Mouse (Mus musculus) induced T-regulatory cell, adult 2 months (primary cell): ENCODE measurements around the gene Sdk2.
A peak's percentile ranks its signal among the peaks of the same experiment; 100 is the strongest.

Experiments used
- DNase-seq: peaks from one replicate; pipeline ENCODE4 v3.0.0-alpha.2; 2012; ENCODE audit warnings: low read depth

The Sdk2 gene

DNA sequence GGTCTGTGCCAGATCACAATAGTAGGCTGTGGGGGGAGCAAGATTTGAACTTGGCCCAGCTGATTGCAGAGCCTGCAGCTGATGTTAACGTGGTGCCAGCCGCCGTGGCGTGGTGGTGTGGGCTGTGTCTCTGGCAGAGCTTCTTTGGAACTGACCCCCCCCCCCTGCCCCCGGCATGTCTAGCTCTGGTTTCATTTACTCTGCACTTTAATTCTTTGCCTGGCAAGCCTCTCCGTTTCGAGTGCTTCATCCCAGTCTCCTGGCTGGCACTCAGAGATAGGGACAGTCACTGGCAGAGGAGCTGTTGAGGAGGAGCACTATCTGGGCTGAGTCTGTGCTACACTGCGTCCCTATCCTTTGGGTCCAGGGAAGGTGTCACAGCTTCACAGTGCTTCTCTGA lies 75.0 kb downstream of the Sdk2 start:
- no peak for DNase-seq

GRCm38 (mm10) chr11:113990466-113990865 lies 76.4 kb downstream of the Sdk2 start:
- DNase-seq, result peak; percentile 11

DNA sequence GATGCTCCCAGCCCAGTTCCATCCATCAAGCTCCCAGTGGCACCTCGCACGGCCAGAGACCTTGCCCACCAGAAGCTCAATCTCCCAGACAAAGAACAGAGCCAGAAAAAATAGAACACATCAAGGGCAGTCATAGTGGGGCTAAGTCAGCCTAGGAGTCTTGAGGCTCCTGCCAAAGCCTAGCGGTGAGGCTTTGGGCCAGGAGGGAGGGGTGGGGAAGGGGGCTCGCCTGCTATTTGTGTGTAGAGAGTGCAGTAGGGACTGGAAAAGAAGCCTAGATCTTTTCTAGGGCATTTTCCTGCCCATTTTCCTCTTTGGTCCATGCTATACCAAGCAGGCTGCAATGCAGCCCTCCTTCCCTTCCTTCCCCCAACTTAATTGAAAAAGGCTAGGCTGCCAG lies 76.8 kb downstream of the Sdk2 start:
- DNase-seq, result no peak

- no peak for DNase-seq
Observed at GRCm38 (mm10) chr11:113985826-113986416, 80.9 kb downstream of the Sdk2 start.

- DNase-seq, result no peak
Observed at GRCm38 (mm10) chr11:113981732-113982503, 84.9 kb downstream of the Sdk2 start.

- DNase-seq, result no peak
Observed at GRCm38 (mm10) chr11:113981088-113981487, 85.8 kb downstream of the Sdk2 start.

- no peak for DNase-seq
Observed at GRCm38 (mm10) chr11:113978318-113978717, 88.5 kb downstream of the Sdk2 start.

- DNase-seq, result no peak
Observed at GRCm38 (mm10) chr11:113975667-113975970, 91.2 kb downstream of the Sdk2 start.

DNA sequence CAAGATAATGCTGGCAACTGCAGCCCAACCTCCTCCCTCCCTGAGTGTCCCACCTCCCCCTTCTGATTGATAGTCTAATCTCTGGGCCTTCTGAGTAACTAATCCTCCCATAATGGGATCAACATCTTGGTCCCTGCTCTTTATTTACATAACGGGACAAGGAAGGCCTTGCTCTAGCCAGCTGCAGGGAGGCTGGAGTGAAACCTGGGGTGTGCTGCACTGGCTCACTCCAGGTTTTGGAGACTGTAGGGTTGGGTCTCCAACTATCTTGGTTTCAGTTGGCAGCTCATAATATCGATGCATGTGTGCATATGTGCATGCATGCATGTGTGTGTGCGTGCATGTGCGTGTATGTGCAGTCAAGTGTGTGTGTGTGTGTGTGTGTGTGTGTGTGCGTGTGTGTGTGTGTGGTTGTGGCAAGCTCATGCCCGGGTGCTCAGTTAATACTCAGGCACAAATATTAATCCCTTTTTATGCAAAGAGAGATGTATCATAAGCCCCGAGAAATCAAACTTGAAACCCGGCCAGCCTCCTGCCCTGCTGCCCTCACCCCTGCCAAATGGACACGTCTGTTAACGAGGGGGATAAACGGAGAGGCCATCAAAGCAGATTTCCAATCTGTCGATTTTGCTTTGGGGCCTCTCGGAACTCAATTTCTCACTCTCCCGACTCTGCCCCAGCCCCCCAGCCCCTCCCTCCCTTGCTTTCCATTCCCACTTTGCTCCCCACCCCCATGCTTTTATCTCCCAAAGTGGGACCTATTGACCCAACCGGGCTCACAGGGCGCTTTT lies 91.8 kb downstream of the Sdk2 start:
- DNase-seq, result no peak

DNA sequence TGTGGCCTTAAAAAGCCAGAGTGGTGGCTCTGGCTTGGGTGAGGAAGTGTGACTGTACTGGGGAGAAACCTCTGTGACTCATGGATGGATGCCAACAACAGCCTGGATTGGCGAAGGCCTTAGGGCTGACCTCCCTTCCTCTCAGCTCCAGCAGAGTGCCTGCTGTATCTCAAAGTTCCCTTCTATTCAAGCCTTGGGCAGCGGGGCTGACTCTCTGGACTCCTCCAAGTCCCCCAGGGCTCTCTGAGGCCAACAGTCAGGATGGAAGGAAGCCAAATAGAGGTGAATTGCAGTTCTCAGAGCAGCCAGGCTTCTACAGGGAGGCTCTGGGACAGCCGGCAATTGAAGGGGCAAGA lies 94.4 kb downstream of the Sdk2 start:
- DNase-seq, result no peak

GRCm38 (mm10) chr11:113971609-113972516 lies 95.0 kb downstream of the Sdk2 start:
- no peak for DNase-seq

- no peak for DNase-seq
Observed at GRCm38 (mm10) chr11:113970026-113970425, 96.8 kb downstream of the Sdk2 start.

DNA sequence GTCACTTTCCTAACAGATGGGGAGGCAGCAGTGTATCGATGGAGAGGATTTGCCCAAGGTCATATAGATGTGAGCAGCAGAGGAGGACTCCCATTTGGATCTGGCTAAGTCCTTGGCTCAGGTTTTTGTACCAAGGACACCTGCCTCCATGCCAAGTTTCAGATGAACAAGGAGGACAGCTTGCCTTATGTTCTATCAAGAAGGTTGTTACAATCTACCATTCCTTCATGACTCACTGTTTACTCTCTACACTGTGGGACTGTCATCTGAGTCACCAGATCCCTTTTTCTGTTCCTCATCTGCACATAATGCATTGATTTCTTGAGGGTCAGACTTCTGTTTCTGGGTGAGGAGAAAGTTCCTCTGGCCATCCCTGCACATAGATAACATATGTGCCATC lies 101.6 kb downstream of the Sdk2 start:
- no peak for DNase-seq

DNA sequence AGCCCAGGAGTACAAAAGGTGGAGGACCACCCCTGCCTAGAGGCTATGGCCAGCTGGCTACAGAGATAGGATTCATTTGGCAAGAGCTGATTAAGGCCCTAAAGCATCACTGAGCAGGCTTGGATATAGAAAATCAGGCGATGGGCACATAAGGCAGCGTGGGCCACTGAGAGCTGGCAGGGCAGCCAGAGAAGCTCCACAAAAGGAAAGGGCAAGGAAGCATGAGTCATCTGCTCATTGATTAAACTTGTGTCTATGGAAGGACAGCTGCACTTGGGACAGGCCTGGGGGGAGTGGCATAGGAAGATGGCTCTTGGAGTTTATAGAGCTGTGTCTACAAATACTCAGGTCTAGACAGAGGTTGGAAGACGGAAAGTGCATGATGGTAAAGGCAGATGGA lies 104.1 kb downstream of the Sdk2 start:
- DNase-seq, result no peak

DNA sequence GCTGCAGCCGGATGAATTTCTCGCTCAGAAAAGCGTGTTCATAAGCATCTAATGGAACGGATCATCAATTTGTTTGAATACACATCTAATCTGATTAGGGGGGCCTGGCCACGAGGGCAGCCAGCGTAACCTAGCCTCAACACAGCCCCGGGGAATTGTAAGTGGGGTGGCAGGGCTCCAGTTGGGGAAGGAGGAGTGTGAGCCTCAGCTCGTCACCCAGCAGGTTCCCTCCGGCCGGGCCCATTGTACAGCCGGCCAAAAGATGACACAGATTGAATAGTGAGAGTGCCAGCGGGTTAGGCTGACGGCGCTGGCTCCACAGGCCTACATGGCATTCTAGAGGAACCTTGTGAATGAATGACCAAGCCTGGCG lies 115.2 kb downstream of the Sdk2 start:
- DNase-seq, result no peak

DNA sequence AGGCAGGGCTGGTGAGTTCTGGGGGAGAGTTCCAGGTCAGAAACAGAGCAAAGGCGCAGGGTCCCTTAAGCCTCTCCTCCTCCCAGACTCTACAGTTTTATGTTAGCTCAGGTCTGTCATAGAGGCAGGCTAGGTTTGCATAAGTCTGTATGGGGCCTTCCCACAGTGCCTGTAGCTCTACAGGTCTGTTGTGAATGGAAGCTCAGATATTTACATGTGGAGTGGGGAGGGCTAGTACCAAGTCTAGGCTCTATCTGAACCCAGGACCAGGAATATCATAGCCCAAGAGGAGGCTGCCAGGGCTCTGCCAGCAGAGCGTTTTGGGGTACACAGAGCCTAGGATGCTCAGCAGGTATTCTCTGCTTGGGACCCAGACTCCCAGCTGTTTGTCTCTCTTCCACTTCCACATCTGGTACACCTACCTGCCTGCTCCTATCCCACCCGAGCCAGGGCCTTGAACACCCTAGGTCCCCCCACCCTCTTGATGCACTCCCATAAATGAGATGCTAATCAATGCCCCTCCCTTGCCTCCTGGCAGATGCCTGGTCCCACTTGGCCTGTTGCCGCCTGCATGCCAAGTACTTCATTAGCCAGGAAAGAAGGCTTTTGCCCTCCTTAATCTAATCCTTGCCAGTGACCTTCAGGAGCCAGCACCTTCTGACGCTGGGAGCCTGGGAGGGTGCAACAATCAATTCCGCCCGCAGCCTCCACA lies 115.8 kb downstream of the Sdk2 start:
- DNase-seq, result no peak

DNA sequence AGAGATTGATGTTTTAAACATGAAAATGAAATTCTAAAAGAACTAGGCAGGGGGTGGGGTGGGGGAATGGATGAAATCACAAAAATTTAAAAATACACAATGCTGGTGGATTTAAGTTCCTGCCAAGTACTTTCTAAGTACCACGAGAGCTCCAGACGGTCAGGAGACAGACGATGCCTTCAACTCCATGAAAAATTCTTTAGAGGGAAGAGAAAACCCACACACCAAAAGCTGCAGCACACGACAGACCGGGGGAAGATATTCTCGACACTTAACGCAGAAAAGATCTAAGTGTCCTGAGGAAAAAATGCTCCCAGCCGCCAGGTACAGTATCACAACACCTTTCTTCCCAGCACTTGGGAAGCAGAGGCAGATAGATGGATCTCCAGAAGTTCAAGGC lies 118.2 kb downstream of the Sdk2 start:
- no peak for DNase-seq

DNA sequence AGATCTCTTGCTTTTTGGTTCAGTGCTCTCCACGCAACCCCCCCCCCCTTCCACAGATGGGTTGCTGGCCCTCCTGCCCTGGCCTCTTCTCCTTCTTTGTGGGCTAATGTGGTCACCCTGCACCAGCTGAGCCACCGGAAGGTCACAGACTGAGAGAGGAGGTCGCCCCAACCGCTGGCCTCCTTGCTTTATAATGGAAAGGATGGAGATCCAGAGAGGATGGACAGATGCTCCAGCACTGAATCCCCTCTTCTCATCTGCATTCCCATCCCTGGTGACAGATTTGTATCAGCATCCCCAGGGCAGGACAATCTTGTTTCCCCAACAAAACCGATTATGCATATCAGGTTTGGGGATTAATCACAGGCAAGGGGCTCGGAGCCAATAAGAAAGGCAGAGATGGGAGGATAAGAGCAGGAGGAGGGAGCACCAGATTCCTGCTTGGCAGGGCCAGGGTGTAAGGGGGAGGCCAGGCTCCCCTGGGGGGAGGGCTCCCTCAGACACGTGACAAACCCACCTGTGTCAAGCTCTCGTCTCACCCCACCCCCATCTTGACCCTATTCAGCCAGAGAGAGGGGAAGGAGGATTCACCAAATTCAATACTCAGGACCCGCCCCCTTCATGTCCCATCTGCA lies 124.6 kb downstream of the Sdk2 start:
- DNase-seq, result no peak

DNA sequence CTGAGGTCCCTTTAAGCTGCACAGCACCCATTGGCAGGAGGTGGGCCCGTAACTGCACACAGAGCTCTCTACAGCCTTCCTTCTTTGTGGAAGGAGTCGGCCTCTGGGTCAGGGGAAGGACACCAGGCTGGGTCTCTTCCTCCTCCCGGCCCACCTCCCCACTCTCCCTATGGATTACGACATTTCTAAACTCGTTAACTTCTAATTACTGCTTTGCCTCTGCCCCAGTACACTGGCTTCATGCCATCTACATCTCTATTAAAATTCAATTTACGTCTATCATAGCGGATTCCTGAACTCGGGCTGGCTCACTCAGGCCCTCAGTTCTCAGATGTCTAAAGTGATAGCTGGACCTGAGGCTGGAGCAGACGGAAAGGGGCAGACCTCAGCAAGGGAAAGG lies 133.2 kb downstream of the Sdk2 start:
- DNase-seq, result no peak

GRCm38 (mm10) chr11:113932909-113933308 lies 133.9 kb downstream of the Sdk2 start:
- DNase-seq, result no peak

DNA sequence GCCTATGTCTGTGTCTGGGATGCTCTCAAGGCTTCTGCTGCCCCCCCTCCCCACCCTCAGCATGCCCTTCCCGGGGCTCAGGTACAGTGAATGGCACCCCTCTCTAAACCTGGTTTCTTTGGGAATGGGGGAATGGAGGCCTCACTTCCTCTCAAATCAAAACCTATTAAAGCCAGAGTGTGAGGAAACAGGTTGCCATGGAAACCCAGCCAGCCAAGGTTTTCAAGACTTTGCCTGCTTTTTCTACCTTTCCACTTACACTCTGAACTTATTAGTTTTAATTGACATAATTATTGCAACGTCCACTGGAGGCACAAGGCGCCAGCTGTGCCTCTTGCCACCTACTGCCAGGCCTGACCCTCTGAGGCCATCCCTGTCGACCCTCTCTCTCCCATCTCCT lies 135.1 kb downstream of the Sdk2 start:
- no peak for DNase-seq
